Mouse (Mus musculus): Measurements from ENCODE around the gene Gata2. TPM values are rescaled to one million over a fixed set of nuclear protein-coding genes. Genes with fewer than 3 reads are reported as not detected.

Gata2 gene
- polyA plus RNA-seq, 1 experiment from 2014 or later = 5.5 TPM

DNA sequence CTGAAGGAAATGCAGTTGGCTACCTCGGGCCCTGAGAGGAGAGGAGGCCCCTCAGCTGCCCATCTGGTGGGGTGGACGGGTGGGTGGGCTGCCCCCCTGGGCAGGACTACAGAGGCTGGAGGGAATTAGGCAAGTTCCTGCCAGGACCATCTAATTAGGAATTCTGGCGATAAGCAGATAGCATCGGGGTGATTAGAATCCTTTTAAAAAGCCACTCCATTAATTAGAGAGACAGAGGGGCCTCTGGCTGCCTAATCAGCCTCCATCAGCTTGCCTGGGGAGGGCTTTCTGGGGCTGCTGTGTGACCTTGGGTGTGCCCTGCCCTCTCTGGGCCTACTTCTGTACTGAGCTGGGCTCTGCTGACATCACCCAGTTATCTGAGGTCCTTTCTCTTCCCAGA, 25.4 kb downstream of the Gata2 start:
- Histone ChIP-seq H3K27me3 (ENCODE audit: control insufficient read depth, insufficient read depth, low read length) (no peaks in the 10 kb centered on the region), H3K4me2 (ENCODE audit: low read depth, low read length) (no peak overlapping the region), H3K4me1 (ENCODE audit: control insufficient read depth, insufficient read depth, low read length) (no peaks in the 10 kb centered on the region; the same call in 1 of the 2 replicates), H3K27ac (ENCODE audit: low read length) (no peak overlapping the region), H3K4me3 (replicated peaks; ENCODE audit: low read length) (no peak overlapping the region), H3K9me3 (replicated peaks; ENCODE audit: control insufficient read depth, low read length) (no peaks in the 10 kb centered on the region; the same call in 1 of the 2 replicates), H3K36me3 (ENCODE audit: control insufficient read depth, insufficient read depth, low read length) (no peaks in the 10 kb centered on the region), H3K9ac (ENCODE audit: low read length) (no peak overlapping the region)
- no peak for ATAC-seq (ENCODE audit: insufficient read depth, low FRiP score)
- 23% methylated on average over 4 of the region's 4 CpGs for WGBS

DNA sequence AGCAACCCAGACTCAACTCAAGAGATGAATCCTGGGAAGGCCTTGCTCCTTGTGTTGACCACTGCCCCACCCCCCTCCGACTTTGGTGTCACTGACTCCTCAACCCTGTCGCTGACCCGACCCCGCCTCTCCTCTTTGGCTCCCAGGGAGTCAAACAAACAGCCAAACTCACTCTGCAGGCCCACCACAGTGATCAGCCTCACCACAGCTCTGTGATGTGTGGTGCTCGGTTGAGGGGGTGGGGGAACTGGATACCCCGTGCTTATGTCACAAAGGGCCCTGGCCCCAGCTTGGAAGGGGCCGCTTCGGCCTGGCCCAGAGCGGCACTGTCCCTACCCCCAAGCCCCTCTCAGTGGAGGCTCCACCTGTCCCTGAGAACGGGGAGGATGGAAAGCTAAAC, 28.3 kb downstream of the Gata2 start, which contains the start of gene Dnajb8:
TSS of gene Dnajb8 (plus strand) at position 301 of the 400 bp plus-strand sequence.
- Histone ChIP-seq H3K9me3 (replicated peaks; ENCODE audit: control insufficient read depth, low read length) (no peaks in the 10 kb centered on the region; the same call in 1 of the 2 replicates), H3K4me3 (replicated peaks; ENCODE audit: low read length) (no peak within 1 kb of the TSS), H3K4me1 (ENCODE audit: control insufficient read depth, insufficient read depth, low read length) (no peaks in the 10 kb centered on the region), H3K27ac (ENCODE audit: low read length) (no peak within 1 kb of the TSS), H3K27me3 (ENCODE audit: control insufficient read depth, insufficient read depth, low read length) (no peaks in the 10 kb centered on the region), H3K36me3 (ENCODE audit: control insufficient read depth, insufficient read depth, low read length) (no peaks in the 10 kb centered on the region), H3K9ac (ENCODE audit: low read length) (no peak within 1 kb of the TSS), H3K4me2 (ENCODE audit: low read depth, low read length) (no peak within 1 kb of the TSS)
- ATAC-seq (ENCODE audit: insufficient read depth, low FRiP score) = no peak
- 45% methylated on average over 10 of the region's 10 CpGs for WGBS

DNA sequence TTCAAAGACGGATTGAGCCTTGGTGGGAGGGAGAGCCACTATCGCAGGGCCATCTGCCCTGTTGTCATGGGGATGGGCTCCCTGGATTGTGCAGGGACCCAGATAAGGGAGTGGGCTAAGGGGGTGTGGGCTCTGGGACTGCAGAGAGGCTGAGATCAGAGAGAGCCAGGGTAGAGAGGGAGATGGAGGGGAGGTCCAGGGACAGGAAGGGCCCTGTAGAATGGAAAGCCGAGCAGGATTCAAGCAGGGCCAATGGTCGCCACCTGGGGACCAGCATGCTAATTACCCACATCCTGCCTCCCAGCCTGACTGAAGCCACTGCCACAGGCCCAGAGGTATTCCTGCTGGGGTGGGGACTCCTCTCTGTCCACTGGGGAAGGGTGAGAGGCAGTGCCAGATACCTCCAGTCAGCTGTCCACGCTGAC, 32.9 kb downstream of the Gata2 start:
- H3K36me3 ChIP-seq (ENCODE audit: control insufficient read depth, insufficient read depth, low read length) = no peaks in the 10 kb centered on the region
- no peak overlapping the region for H3K4me3 ChIP-seq (replicated peaks; ENCODE audit: low read length)
- no peaks in the 10 kb centered on the region for H3K4me1 ChIP-seq (ENCODE audit: control insufficient read depth, insufficient read depth, low read length)
- H3K9me3 ChIP-seq (replicated peaks; ENCODE audit: control insufficient read depth, low read length) = no peaks in the 10 kb centered on the region
- no peak overlapping the region for H3K27ac ChIP-seq (ENCODE audit: low read length)
- WGBS = 31% methylated on average over 5 of the region's 5 CpGs
- no peaks in the 10 kb centered on the region for H3K27me3 ChIP-seq (ENCODE audit: control insufficient read depth, insufficient read depth, low read length)
- no peak overlapping the region for H3K4me2 ChIP-seq (ENCODE audit: low read depth, low read length)
- ATAC-seq (ENCODE audit: insufficient read depth, low FRiP score) = no peak
- no peak overlapping the region for H3K9ac ChIP-seq (ENCODE audit: low read length)

DNA sequence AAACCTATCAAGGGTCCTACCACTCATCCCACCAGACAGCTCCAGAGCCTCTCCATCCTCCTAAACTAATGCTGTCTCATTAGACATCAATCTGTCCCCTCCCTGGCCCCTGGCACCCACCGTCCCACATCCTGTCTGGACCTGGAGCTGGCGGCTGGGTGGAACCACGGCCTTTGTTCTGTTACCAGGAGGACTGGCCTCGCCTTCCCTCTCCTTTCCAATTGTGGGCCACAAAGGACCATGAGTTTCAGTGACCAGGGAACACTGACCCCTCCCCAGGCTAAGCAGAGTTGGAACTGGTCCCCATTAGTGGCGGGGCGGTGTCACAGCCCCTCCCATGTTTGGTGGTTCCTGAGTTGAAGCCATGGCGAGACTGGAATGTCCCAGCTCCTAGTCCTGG, 33.8 kb downstream of the Gata2 start:
- no peaks in the 10 kb centered on the region for H3K27me3 ChIP-seq (ENCODE audit: control insufficient read depth, insufficient read depth, low read length)
- H3K4me2 ChIP-seq (ENCODE audit: low read depth, low read length) = no peak overlapping the region
- no peaks in the 10 kb centered on the region for H3K4me1 ChIP-seq (ENCODE audit: control insufficient read depth, insufficient read depth, low read length)
- no peak overlapping the region for H3K9ac ChIP-seq (ENCODE audit: low read length)
- WGBS = 56% methylated on average over 7 of the region's 7 CpGs
- no peak for ATAC-seq (ENCODE audit: insufficient read depth, low FRiP score)
- no peaks in the 10 kb centered on the region for H3K36me3 ChIP-seq (ENCODE audit: control insufficient read depth, insufficient read depth, low read length)
- no peak overlapping the region for H3K4me3 ChIP-seq (replicated peaks; ENCODE audit: low read length)
- H3K9me3 ChIP-seq (replicated peaks; ENCODE audit: control insufficient read depth, low read length) = no peaks in the 10 kb centered on the region
- H3K27ac ChIP-seq (ENCODE audit: low read length) = no peak overlapping the region

DNA sequence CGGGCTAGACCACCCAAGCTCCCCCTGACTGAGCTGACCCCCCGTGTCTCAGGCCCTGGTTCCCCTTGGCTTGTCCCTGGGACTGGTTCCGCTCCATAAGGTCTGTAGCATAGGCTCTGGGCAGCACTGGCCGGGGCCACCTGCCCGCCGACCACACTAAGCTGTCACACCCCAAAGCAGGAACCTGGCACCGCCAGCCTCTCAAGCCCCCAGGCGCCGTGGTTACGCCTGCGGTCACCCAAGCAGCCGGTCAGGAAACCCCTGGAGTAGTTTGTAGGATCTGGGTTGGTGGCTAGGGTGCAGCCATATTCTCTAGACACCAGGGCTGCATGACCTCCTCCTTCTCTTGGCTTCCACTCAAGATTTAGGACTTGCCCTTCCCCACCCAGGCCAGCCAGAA, 35.5 kb downstream of the Gata2 start:
- Histone ChIP-seq H3K4me3 (replicated peaks; ENCODE audit: low read length) (no peak overlapping the region), H3K9ac (ENCODE audit: low read length) (no peak overlapping the region), H3K36me3 (ENCODE audit: control insufficient read depth, insufficient read depth, low read length) (no peaks in the 10 kb centered on the region), H3K27me3 (ENCODE audit: control insufficient read depth, insufficient read depth, low read length) (no peaks in the 10 kb centered on the region), H3K4me2 (ENCODE audit: low read depth, low read length) (no peak overlapping the region), H3K27ac (ENCODE audit: low read length) (no peak overlapping the region), H3K9me3 (replicated peaks; ENCODE audit: control insufficient read depth, low read length) (no peaks in the 10 kb centered on the region), H3K4me1 (ENCODE audit: control insufficient read depth, insufficient read depth, low read length) (0 out of 2 replicates have a peak, but pooled peaks cover 5% of the 10 kb centered on the region)
- WGBS = 84% methylated on average over 12 of the region's 12 CpGs
- ATAC-seq (ENCODE audit: insufficient read depth, low FRiP score) = no peak

DNA sequence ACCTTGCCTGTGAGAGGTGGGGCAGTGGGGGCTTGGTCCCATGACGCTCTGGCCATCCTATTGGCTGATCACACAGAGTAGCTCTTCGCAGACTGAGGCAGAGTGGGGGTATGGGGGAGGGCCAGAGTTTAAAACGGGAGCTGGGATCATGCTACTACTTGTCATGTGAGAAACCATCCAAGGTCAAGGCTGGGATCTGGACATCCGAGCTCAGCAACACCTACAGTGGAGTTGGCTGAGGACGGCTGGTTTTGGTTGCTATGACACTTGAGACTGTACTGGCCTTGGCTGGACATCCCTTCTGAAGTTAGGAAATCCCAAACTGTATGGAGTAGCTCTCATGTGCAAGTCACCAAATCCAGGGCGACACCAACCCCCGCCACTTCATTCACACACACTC, 38.1 kb downstream of the Gata2 start:
- Histone ChIP-seq H3K27ac (ENCODE audit: low read length) (no peak overlapping the region), H3K9me3 (replicated peaks; ENCODE audit: control insufficient read depth, low read length) (no peaks in the 10 kb centered on the region), H3K27me3 (ENCODE audit: control insufficient read depth, insufficient read depth, low read length) (no peaks in the 10 kb centered on the region), H3K9ac (ENCODE audit: low read length) (no peak overlapping the region), H3K4me2 (ENCODE audit: low read depth, low read length) (no peak overlapping the region), H3K4me3 (replicated peaks; ENCODE audit: low read length) (no peak overlapping the region), H3K4me1 (ENCODE audit: control insufficient read depth, insufficient read depth, low read length) (peaks cover 16% of the 10 kb centered on the region), H3K36me3 (ENCODE audit: control insufficient read depth, insufficient read depth, low read length) (no peaks in the 10 kb centered on the region)
- no peak for ATAC-seq (ENCODE audit: insufficient read depth, low FRiP score)
- 71% methylated on average over 7 of the region's 7 CpGs for WGBS

DNA sequence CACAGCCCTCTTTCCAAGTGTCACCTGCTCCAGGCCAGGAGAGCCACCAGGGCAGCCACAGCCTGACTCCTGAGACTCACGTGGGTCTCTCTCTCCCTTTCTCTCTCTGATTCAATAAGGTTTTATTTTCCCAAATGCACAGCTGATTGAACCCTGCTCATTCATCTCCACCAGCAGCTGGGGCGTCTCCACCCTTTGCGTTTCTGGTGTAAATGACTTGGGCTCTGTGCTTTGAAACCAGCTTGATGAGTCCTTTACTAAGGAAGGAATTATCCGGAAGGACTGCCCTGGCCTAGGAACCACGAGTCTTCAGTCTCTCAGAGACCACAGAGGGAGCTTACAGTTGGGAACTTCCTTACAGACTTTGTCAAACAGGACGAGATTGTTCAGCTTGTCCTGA, 38.5 kb downstream of the Gata2 start:
- Histone ChIP-seq H3K27ac (ENCODE audit: low read length) (no peak overlapping the region), H3K9ac (ENCODE audit: low read length) (no peak overlapping the region), H3K27me3 (ENCODE audit: control insufficient read depth, insufficient read depth, low read length) (no peaks in the 10 kb centered on the region), H3K4me1 (ENCODE audit: control insufficient read depth, insufficient read depth, low read length) (peaks cover 16% of the 10 kb centered on the region), H3K36me3 (ENCODE audit: control insufficient read depth, insufficient read depth, low read length) (no peaks in the 10 kb centered on the region), H3K4me3 (replicated peaks; ENCODE audit: low read length) (no peak overlapping the region), H3K9me3 (replicated peaks; ENCODE audit: control insufficient read depth, low read length) (no peaks in the 10 kb centered on the region), H3K4me2 (ENCODE audit: low read depth, low read length) (no peak overlapping the region)
- no peak for ATAC-seq (ENCODE audit: insufficient read depth, low FRiP score)
- 46% methylated on average over 6 of the region's 6 CpGs for WGBS

DNA sequence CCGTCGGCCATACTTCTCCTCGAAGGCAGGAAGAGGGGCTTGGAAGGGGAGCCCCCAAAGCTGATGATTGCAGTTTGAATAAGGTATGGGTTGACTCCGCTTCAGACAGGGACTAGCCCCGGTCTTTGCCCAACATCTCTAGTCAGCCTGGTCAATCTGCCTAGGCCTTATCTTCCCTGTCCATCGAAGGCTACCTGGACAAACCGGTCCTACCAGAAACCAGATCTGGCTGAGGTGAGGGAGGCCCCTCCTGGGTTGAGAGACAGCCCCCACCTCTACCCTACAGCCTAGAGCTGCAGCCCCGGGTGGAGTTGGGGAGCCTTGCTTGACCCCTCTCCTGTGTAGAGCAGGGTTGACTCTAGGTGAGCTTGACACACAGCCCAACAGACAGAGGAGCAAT, 40.3 kb downstream of the Gata2 start:
- Histone ChIP-seq H3K4me1 (ENCODE audit: control insufficient read depth, insufficient read depth, low read length) (peaks cover 16% of the 10 kb centered on the region), H3K27ac (ENCODE audit: low read length) (no peak overlapping the region)
- WGBS = 58% methylated on average over 8 of the region's 8 CpGs

DNA sequence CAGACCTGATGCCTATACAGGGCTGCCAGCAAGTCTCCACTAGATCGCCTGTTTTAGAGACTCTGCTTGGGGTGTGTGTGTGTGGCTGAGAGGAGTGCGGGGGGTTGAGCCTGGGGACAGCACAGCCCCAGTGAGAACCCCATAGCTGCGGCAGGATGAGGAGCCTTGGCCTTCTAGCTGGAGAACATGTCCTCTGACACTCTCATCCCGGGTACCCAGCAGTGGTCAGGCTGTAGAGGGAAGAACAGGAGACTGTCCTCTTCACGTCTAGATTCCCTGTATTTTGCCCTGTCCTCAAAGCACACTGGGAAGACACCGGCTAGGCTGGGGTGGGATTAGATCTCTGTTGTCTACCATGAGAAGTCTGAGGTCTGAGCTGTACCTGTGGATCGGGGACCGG, 41.8 kb downstream of the Gata2 start:
- Histone ChIP-seq H3K27ac (ENCODE audit: low read length) (no peak overlapping the region), H3K4me3 (replicated peaks; ENCODE audit: low read length) (no peak overlapping the region), H3K36me3 (ENCODE audit: control insufficient read depth, insufficient read depth, low read length) (no peaks in the 10 kb centered on the region), H3K9ac (ENCODE audit: low read length) (no peak overlapping the region), H3K9me3 (replicated peaks; ENCODE audit: control insufficient read depth, low read length) (no peaks in the 10 kb centered on the region), H3K27me3 (ENCODE audit: control insufficient read depth, insufficient read depth, low read length) (no peaks in the 10 kb centered on the region), H3K4me1 (ENCODE audit: control insufficient read depth, insufficient read depth, low read length) (peaks cover 16% of the 10 kb centered on the region), H3K4me2 (ENCODE audit: low read depth, low read length) (no peak overlapping the region)
- ATAC-seq (ENCODE audit: insufficient read depth, low FRiP score) = no peak
- WGBS = 33% methylated on average over 8 of the region's 8 CpGs

More for the DNA sequence above, 40.3 kb downstream of the Gata2 start:
- Histone ChIP-seq H3K9ac (ENCODE audit: low read length) (no peak overlapping the region), H3K27me3 (ENCODE audit: control insufficient read depth, insufficient read depth, low read length) (no peaks in the 10 kb centered on the region), H3K9me3 (replicated peaks; ENCODE audit: control insufficient read depth, low read length) (no peaks in the 10 kb centered on the region), H3K4me3 (replicated peaks; ENCODE audit: low read length) (no peak overlapping the region), H3K36me3 (ENCODE audit: control insufficient read depth, insufficient read depth, low read length) (no peaks in the 10 kb centered on the region), H3K4me2 (ENCODE audit: low read depth, low read length) (no peak overlapping the region)
- peak; percentile 47; the same call in 1 of the 2 replicates for ATAC-seq (ENCODE audit: insufficient read depth, low FRiP score)

DNA sequence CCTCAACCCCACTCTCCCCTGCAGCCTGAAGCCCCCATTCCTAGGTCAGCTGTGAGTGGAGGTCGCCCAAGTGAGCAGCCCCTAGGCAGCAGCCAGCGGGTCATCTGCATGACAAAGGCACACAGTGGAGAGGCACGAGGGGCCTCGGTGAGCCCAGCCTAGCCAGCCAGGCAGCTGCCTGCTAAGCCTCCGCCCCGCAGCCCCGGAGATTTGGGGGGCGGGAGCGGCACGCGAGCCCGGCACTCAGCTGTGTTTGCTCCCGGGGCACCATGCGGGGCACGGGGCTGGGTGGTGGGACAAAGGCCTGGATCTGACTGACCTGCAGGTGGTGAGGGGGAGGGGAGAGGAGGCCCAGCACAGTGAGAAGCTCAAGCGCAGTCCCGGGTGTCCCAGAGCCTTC, 42.3 kb downstream of the Gata2 start:
- no peaks in the 10 kb centered on the region for H3K36me3 ChIP-seq (ENCODE audit: control insufficient read depth, insufficient read depth, low read length)
- H3K9me3 ChIP-seq (replicated peaks; ENCODE audit: control insufficient read depth, low read length) = no peaks in the 10 kb centered on the region
- WGBS = 3% methylated on average over 17 of the region's 17 CpGs
- H3K27me3 ChIP-seq (ENCODE audit: control insufficient read depth, insufficient read depth, low read length) = no peaks in the 10 kb centered on the region
- H3K9ac ChIP-seq (ENCODE audit: low read length) = 0 out of 2 replicates have a peak overlapping the region, but pooled peaks have one; percentile 16
- peak overlapping the region; percentile 27 for H3K4me2 ChIP-seq (ENCODE audit: low read depth, low read length)
- H3K4me3 ChIP-seq (replicated peaks; ENCODE audit: low read length) = no peak overlapping the region
- no peak overlapping the region for H3K27ac ChIP-seq (ENCODE audit: low read length)
- no peak for ATAC-seq (ENCODE audit: insufficient read depth, low FRiP score)
- peaks cover 16% of the 10 kb centered on the region for H3K4me1 ChIP-seq (ENCODE audit: control insufficient read depth, insufficient read depth, low read length)

Data from stomach, embryonic 16.5 days (tissue).